Mouse (Mus musculus) heart, postnatal 10 days (tissue): ENCODE measurements at regions not wholly inside any gene's neighbourhood (a gene's known extent, or its start where the extent isn't known, plus 50 kb on each side); places are given as distances from the start of the nearest gene placed in this dataset.

ENCODE experiments used
- DNase-seq, 2 experiments: peaks; one replicate each; pipeline ENCODE4 v3.0.0; 2021
- intact Hi-C: fragments of 180-260 bp; cut with DNase I; formaldehyde crosslinking; loops from one replicate; pipeline ENCODE4 v1.15.1; 2025

DNA sequence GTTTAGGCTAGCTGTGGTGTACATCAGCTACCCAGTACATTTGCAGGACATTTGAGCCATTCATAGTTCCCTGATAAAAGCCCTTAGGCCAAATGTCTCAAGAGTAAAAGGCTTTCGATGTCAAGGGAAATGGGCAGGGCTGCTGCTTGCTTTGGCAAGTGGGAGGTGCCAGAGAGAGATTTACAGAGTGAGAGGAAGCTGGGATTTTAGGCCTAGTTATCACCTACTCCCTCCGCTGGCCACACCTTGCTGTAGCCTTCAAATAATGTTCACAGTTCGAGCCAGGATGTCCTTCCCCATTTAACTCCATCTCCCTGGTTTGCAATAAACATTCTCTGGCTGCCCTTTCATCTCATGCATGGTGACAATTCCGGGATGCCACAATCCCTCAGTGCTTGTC lies 527.2 kb upstream of the Btbd3 start:
- intact Hi-C loops = loop anchor here (1.0 kb wide), 1 partner anchor 814 kb away; no protein-coding TSS in a partner anchor
- peak in 1 of 2 experiments; percentile 15 for DNase-seq

GRCm38 (mm10) chr2:137723651-137724050 lies 532.7 kb upstream of the Btbd3 start:
- intact Hi-C loops = no loop called here
- DNase-seq = no peak

- no peak for DNase-seq
- intact Hi-C loops = no loop called here
These were observed 534.5 kb upstream of the Btbd3 start for GRCm38 (mm10) chr2:137721767-137722424.

DNA sequence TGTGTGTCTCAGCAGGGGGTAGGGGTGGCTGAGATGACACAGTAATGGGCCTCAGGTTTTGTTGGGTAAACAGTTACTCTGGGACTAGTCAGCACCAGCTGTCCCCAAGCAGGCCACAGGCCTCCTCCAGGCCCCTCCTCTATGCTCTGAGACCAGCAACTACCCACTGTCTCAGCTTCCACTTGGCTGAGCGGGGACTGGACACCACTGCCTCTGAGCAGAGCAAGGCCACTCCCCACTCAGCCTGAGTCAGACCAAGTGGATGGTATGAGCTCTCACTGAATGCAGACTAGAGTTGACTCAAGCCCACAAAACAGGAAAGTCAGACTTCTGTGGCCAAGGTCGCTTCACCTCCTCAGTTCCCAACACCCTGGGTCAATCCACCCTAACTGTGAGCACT lies 540.5 kb upstream of the Btbd3 start:
- intact Hi-C loops = no loop called here
- no peak for DNase-seq

- DNase-seq = no peak
- intact Hi-C loops = no loop called here
These were observed 549.8 kb upstream of the Btbd3 start for GRCm38 (mm10) chr2:137706528-137706988.

GRCm38 (mm10) chr2:137705724-137706422 lies 550.5 kb upstream of the Btbd3 start:
- DNase-seq = peak in 1 of 2 experiments; percentile 8

GRCm38 (mm10) chr2:137704948-137705723 lies 551.2 kb upstream of the Btbd3 start:
- no peak for DNase-seq
- intact Hi-C loops = no loop called here

More at GRCm38 (mm10) chr2:137705724-137706422, 550.5 kb upstream of the Btbd3 start:
- intact Hi-C loops = no loop called here

DNA sequence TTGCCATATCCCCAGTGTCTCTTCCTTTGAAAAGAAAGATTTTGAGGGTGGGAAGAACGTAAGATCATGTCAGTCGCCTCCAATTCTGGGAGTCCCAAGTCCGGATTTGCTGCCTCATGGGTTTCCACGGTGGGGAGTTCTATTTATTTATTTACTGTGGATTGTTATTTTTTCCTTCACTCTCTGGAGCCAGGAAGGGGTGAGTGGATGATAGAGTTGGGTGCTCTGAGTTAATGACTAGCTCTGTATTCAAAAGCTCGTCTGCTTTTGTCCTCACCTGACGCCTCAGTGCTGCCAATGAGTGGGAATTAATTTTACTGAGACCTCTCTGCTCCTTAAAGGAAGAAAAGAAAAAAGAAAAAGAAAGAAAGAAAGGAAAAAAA lies 551.8 kb upstream of the Btbd3 start:
- DNase-seq = no peak
- intact Hi-C loops = no loop called here

DNA sequence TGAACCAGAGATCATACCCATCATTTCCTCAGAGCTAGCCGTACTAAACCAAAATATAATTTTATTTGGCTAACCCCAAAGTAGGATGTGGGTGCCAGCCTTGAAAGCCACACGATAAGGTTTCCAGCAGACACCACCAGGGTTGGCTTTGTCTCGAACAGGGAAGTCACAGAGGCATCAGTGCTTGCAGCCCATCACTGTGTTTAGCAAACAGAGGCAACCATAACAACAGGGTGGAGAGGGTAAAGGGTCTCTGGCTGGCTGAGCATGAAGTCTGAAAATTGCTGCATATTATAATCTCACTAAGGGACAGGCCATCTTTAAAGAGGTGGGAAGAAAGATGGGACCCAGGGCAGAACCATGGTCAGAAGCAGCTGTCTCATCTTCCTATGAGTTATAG lies 552.3 kb upstream of the Btbd3 start:
- no peak for DNase-seq
- intact Hi-C loops = no loop called here

- intact Hi-C loops = no loop called here
- DNase-seq = no peak
These were observed 560.5 kb upstream of the Btbd3 start for GRCm38 (mm10) chr2:137695885-137696284.

GRCm38 (mm10) chr2:137694020-137694419 lies 562.3 kb upstream of the Btbd3 start:
- DNase-seq = no peak
- intact Hi-C loops = no loop called here

DNA sequence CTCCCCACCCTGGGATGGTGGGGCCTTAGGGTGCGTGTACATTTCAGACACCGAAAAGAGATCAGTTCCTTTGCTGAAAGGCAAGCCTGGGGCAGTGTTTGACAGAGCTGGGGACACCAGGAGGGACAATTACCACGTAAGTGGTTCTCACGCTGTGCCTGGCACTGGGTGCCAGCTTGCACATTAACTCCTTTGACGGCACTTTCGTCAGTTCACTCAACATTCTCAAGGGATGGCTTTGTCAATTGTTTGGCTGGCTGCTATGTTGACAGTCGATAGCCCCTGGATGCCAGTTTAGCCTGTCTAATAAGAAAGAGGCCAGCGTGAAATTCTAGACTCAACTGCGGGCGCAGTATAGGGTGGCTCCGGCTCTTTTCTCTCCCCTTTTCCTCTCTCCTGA lies 569.2 kb upstream of the Btbd3 start:
- intact Hi-C loops = no loop called here
- no peak for DNase-seq

GRCm38 (mm10) chr2:137686735-137687134 lies 569.6 kb upstream of the Btbd3 start:
- no peak for DNase-seq
- intact Hi-C loops = no loop called here

DNA sequence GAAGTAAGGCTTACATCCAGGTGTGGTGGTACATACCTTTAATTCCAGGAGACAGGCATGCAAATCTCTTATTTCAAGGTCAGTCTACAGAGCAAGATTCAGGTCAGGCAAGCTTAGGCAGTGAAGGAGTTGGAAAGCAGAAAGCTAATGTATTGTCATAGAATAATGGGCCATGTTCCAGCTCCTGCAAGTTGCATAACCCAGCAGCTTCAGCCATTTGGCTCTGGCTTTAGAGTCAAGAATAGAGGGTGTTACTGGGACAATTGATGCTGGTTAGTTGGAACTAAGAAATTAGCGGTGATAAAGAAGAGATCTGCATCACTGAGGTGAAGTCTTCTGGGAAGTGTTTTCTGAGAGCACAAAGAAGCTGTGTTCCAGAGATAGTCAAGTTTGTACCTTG lies 565.3 kb upstream of the Jag1 start:
- intact Hi-C loops = no loop called here
- DNase-seq = no peak

DNA sequence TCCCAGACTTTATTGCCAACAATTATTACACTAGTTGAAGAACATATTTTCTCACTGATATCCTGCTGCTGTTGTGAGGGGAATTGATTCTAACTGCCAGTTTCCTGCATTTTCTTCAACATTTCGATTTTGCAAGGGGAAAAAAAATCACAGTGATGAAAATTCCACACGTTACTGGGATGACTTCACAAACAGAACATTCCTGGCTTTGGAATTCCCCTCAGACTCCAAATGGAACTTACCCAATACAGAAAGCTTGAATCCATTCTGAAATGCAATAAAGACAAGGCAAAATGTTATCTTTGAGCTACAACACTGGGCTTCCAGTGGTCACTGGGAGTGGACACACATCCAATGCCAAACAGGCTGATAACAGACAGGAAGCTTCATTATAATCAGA lies 546.7 kb upstream of the Jag1 start:
- peak; percentile 66 to 72 for DNase-seq
- intact Hi-C loops = no loop called here

DNA sequence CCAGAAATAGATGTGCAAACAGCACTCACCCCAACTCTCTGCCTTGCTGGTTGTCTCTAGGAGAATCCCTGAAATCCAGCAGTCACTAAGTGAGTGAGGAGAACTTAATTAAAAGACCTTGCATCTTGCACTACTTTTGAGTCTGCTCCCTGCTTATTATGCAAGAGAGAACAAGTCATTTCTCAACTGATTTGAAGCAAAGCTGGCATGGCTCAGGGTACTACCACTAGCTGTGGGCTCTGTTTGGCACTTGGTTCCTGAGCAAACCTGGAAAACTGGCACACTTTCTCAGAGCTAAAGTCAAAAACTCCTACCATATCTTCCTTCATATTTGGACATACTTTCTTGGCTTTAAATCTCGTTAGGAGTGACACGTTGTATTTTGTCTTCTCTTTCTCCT lies 545.8 kb upstream of the Jag1 start:
- no peak for DNase-seq
- intact Hi-C loops = no loop called here

GRCm38 (mm10) chr2:137660449-137660848 lies 544.0 kb upstream of the Jag1 start:
- intact Hi-C loops = no loop called here
- no peak for DNase-seq

- DNase-seq = no peak
- intact Hi-C loops = no loop called here
These were observed 537.9 kb upstream of the Jag1 start for GRCm38 (mm10) chr2:137654296-137654695.

DNA sequence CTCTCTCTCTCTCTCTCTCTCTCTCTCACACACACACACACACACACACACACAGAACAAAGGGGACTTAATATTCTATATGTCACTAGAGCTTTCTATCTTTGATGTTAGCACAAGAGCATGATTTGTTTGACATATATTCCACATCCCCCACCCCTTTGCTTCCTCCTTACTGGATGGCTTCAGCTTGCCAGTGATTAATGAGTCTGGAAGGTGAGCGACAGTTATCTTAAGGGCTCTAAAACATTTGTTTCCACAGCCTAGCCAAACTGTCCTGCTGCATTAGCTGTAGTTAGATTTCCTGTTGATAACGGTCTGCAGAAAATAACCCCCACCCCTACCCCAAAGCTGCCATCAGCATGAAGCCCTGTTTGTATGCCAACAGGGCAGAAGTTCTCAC lies 527.7 kb upstream of the Jag1 start:
- no peak for DNase-seq
- intact Hi-C loops = no loop called here

DNA sequence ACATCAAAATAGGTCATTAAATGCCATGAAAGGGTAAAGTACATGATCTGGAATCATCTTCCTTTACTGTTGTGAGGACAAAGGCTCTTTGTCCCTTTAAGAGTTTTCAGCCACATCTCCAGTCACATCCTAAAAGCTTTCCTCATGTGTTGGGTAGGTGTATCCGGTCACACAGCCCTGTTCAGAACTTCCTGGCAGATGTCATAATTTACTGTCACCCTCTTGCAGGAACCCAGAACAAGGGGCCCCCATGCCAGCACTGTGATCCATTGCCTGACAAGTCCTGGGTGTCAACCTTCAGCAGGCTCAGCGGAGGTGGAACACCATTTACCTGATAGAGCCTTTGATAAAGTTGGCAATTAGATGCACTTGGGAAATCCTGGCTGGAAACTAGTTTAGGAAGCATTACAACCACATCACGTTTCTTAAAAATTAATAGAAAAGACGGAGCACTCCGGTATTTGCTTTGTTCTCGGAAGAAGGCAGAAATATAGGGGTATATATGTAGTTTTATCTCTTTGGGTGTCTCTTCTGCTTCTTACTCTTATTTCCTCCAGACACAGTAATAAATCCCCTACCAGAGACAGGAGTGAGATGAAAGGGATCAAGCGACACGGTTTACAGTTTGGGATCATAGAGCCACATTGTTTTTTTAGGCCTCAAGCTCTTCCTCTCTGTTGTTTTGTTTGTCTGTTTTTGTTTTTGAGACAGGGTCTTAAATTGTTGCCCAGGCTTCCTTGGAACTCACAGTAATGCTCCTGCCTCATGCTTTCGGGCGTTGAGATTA lies 527.0 kb upstream of the Jag1 start:
- DNase-seq = no peak
- intact Hi-C loops = no loop called here
